Mouse (Mus musculus): Measurements from ENCODE around the gene Ccdc82. TPM values are rescaled to one million over a fixed set of nuclear protein-coding genes. Genes with fewer than 3 reads are reported as not detected.

Gene Ccdc82
- total RNA-seq (2023): 49.8 to 52.3 TPM (median 51.1 TPM) in 4 replicates

DNA sequence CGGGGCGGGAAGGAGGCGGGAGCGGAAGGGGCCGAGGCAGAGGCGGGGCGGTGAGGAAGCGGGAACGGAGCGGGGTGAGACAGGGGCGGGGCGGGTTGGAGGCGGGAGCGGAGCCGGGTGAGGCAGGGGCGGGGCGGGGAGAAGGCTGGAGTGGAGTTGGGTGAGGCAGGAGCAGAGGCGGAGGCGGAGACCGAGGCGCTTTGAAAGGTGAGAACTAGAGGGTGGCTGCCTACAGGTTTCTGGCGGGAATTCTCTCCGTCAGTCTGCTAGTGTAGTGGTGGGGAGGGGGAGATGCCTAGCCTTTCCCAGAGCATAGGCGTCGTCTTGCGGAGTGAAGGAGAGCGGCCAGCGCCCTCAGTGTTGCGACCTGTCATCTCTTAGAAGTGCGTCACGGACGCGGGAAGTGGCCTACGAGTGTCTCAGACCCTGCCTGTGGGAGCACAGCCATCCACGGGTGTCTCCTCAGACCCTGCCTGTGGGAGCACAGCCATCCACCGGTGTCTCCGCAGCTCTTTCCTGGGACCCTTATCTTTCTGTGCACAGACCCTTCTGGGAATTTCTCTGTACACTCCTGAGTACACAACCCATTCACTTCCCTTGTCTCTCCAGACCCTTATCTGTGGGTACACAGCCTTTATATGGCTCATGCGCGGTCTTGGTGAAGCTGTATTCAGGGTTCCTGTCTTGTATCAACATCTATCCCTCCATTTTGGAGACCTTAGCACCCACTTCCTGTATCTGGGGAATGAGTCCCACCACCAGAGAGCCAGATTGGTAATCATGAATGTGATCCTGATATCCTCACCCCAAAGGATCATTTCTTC lies at the start of gene Ccdc82:
Gene Ccdc82 (plus strand): TSS at position 141 of the 824 bp plus-strand sequence.

DNA sequence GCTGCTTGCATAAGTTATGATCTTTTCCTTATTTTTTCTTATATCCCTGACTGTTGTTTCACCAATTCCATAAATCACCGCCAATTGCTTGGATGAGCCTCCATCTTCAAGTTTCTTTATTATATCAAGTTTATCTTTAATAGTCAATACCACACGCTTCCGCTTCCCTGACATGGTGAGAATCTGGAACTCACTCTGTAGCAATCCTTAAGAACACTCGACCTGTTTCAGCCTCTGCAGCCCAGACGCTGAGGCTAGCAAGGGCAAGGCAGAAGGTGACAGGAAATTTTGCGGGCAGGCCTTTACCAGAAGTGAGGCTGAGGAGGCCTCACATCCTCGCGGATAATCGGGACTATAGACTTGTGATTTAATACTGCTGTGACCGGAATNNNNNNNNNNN lies 1.3 kb upstream of the Ccdc82 start, which contains the start of gene Jrkl:
Gene Jrkl (minus strand): TSS at position 349 of the 400 bp plus-strand sequence.

DNA sequence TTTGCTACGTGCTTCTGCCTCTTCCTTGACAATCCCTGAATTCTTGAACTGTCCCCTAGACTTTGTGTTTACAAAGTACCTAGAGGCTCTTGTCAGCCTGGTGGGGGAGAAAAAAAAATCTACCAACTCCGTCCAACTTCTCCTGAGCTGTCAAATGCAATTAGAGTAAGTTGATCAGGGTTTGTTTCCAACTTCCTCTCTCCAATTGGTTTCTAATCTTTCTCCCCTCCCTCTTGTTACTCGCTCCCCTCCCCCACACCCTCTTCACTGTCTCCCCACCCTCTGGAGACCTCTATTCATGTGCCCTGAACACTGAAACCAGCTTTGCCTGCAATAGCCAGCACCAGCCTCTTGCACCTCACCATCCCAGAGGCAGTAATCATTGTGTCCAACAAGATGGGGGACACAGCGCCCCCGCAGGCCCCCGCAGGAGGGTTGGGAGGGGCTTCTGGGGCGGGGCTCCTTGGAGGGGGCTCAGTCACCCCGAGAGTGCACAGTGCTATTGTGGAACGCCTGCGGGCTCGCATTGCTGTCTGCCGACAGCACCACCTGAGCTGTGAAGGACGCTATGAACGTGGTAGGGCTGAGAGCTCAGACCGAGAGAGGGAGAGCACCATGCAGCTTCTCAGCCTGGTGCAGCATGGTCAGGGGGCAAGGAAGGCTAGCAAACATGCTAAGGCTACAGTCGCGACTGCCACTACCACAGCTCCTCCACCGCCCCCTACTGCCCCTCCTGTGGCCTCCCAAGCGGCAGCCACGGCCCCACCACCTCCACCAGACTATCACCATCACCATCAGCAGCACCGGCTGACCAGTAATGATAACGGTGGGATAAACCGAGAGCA lies 51.1 kb downstream of the Ccdc82 start, which contains the start of gene Maml2:
Gene Maml2 (plus strand): TSS at position 290 of the 845 bp plus-strand sequence.

Other genes with a start within 250 kb of the Ccdc82 start
- gene Jrkl, start 1.1 kb upstream of the Ccdc82 start, total RNA-seq (2023): 9.6 to 11.7 TPM (median 10.9 TPM) in 4 replicates
- 31.1 to 33.9 TPM (median 32.9 TPM) in 4 replicates for gene Maml2, start 51.0 kb downstream of the Ccdc82 start, total RNA-seq (2023)
- not detected in 4 replicates for gene Gm17571, start 199.8 kb downstream of the Ccdc82 start, total RNA-seq (2023)

All from B cell, adult 62 days (primary cell).